Mouse (Mus musculus) hindbrain, embryonic 16.5 days (tissue): ENCODE results near the gene Slc22a21. TPM values are rescaled to one million over a fixed set of nuclear protein-coding genes. Genes with fewer than 3 reads are reported as not detected.
A peak's percentile ranks its signal among the peaks of the same experiment; 100 is the strongest.
"Not testable (repeated sequence)": the region's sequence is repeated elsewhere in the genome, so short reads cannot be mapped to it uniquely, and the experiment has no call there.

Source experiments
- ATAC-seq: fragments of 200-750 bp; cut with Nextera tagmentation; 2 replicates; pipeline ENCODE4 v1.8.0; 2017; ENCODE audit warnings: moderate TSS enrichment, moderate library complexity
- H3K27ac ChIP-seq: fragments of 300-500 bp; sonication (generic); 2 replicates; pipeline ENCODE4 v1.5.1; 2014; ENCODE audit warnings: low read depth, mild to moderate bottlenecking, control low read depth, low read length, moderate library complexity
- H3K27me3 ChIP-seq: fragments of 300-500 bp; sonication (generic); replicated peaks from 2 replicates; pipeline ENCODE4 v1.6.1; 2014; ENCODE audit warnings: low read length; ENCODE audit not compliant: control insufficient read depth, insufficient read depth
- H3K36me3 ChIP-seq: fragments of 300-500 bp; sonication (generic); 2 replicates; pipeline ENCODE4 v1.6.1; 2014; ENCODE audit warnings: mild to moderate bottlenecking, low read length, moderate library complexity, mixed read lengths; ENCODE audit not compliant: control insufficient read depth, insufficient read depth
- H3K4me1 ChIP-seq: fragments of 300-500 bp; sonication (generic); 2 replicates; pipeline ENCODE4 v1.6.1; 2014; ENCODE audit warnings: low read depth, low read length; ENCODE audit not compliant: control insufficient read depth, insufficient read depth
- H3K4me2 ChIP-seq: fragments of 300-500 bp; sonication (generic); 2 replicates; pipeline ENCODE4 v1.6.1; 2014; ENCODE audit warnings: mild to moderate bottlenecking, low read length, control low read depth, moderate library complexity
- H3K4me3 ChIP-seq: fragments of 300-500 bp; sonication (generic); 2 replicates; pipeline ENCODE4 v1.5.1; 2014; ENCODE audit warnings: mild to moderate bottlenecking, low read length, control low read depth, moderate library complexity
- H3K9ac ChIP-seq: fragments of 300-500 bp; sonication (generic); 2 replicates; pipeline ENCODE4 v1.6.1; 2014; ENCODE audit warnings: low read depth, mild to moderate bottlenecking, control low read depth, low read length, moderate library complexity
- H3K9me3 ChIP-seq: fragments of 300-500 bp; sonication (generic); 2 replicates; pipeline ENCODE4 v1.6.1; 2014; ENCODE audit warnings: mild to moderate bottlenecking, low read length, moderate library complexity; ENCODE audit not compliant: control insufficient read depth
- WGBS: fragments of 180-500 bp; shearing (Covaris S2); extraction: QIAGEN DNeasy Blood & Tissue Kit; methylation state at CpG from one replicate; pipeline ENCODE4 v1.1.7; 2014; 5-methylcytosine and 5-hydroxymethylcytosine counted together
- polyA plus RNA-seq: library from polyadenylated mRNA; unstranded; fragments of >200 nt; fragmentation: Nextera tagmentation; extraction: Ambion mirVana; gene quantifications from 2 replicates; pipeline ENCODE4 v1.2.1, GENCODE M21; 2015

Gene Slc22a21
- polyA plus RNA-seq, 1 experiment from 2014 or later = 5.1 TPM

DNA sequence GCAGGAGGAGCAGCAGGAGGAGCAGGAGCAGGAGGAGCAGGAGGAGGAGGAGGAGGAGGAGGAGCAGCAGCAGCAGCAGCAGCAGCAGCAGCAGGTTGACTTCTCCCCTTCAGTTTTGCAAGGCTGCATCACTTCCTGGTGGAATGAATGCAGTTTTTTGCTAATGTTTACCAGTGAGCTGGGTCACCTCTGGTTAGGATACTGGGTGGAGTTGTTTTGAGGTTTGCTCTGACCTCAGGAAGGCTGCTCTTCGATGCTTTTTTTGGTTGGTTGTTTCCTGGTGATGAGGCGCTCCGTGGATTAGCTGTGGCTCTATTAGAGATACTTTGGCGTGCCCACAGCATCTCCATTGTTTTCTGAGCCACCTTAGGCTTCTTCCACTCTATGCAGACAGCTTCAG is 37.5 kb upstream of the Slc22a21 start:
- 78% methylated on average over 4 of the region's 4 CpGs for WGBS
- Histone ChIP-seq H3K4me1 (no peaks in the 10 kb centered on the region), H3K36me3 (no peaks in the 10 kb centered on the region), H3K27ac (no peak overlapping the region), H3K27me3 (no peaks in the 10 kb centered on the region), H3K9me3 (no peaks in the 10 kb centered on the region), H3K9ac (no peak overlapping the region), H3K4me3 (no peak overlapping the region), H3K4me2 (no peak overlapping the region)
- ATAC-seq = no peak

DNA sequence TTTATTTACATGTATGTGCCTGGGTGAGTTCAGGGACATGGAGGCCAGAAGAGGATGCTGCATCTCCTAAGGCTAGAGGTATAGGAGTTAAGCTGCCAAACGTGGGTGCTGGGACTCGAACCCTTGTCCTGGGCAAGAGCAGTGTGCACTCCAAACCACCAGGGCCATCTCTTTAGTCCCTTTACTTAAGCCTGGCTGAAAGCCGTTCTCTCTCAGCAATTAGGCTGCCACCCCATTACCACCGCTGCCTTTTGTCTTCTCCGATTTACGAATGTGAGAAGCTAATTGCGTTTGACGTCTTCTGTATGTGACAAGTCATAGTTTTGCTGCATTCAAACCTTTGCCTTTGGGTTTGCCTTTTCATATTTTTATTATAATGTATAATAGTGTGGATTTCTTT is 35.9 kb upstream of the Slc22a21 start:
- H3K36me3 ChIP-seq = no peaks in the 10 kb centered on the region
- H3K27me3 ChIP-seq = no peaks in the 10 kb centered on the region
- H3K4me1 ChIP-seq = no peaks in the 10 kb centered on the region
- no peak overlapping the region for H3K4me2 ChIP-seq
- no peak overlapping the region for H3K4me3 ChIP-seq
- no peak for ATAC-seq
- WGBS = 61% methylated on average over 8 of the region's 8 CpGs
- H3K9ac ChIP-seq = no peak overlapping the region
- H3K27ac ChIP-seq = no peak overlapping the region
- no peaks in the 10 kb centered on the region for H3K9me3 ChIP-seq

DNA sequence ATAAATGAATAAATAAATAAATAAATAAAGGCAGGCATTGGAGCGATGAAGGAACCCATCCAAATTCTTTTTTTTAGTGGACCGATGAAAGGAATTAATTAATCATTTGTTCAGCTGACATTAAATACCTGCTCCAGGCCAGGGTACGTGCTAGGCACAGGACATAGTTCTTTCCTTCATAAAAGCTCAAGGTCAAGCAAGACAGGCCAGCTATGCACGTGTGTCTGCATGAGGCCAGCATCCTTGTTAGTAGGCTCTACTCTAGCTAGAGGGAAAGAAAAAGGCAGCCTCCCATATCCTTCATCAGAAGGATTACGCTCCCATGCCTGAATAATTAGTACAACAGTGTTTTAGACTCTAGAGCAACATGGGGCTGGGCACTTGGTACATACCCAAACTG is 32.8 kb upstream of the Slc22a21 start:
- 88% methylated on average over 5 of the region's 5 CpGs for WGBS
- no peaks in the 10 kb centered on the region for H3K36me3 ChIP-seq
- H3K4me2 ChIP-seq = no peak overlapping the region
- no peak overlapping the region for H3K4me3 ChIP-seq
- no peaks in the 10 kb centered on the region for H3K27me3 ChIP-seq
- no peak overlapping the region for H3K9ac ChIP-seq
- H3K9me3 ChIP-seq = no peaks in the 10 kb centered on the region
- H3K4me1 ChIP-seq = no peaks in the 10 kb centered on the region
- no peak for ATAC-seq
- no peak overlapping the region for H3K27ac ChIP-seq

DNA sequence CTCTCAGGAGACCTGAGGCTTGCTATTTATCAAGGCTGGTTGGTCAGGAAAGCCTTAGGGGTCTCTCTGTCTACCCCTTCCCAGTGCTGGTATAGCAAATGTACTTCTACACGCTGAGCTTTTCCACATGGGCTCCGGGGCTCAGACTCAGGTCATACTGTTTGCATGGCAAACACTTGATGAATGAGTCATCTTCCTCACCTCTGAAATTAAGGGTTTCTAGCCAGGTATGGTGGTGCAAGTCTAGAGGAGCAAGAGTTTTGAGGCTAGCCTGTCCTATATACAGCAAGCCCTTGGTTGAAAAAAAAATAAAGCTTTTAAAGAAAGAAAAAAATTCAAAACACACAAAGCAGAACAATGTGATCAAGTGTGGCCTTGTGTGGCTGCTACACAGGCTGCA is 31.1 kb upstream of the Slc22a21 start:
- no peak overlapping the region for H3K4me2 ChIP-seq
- H3K36me3 ChIP-seq = no peaks in the 10 kb centered on the region
- H3K27ac ChIP-seq = no peak overlapping the region
- no peak overlapping the region for H3K4me3 ChIP-seq
- peaks cover 2% of the 10 kb centered on the region; the same call in 1 of the 2 replicates for H3K4me1 ChIP-seq
- WGBS = 88% methylated on average over 2 of the region's 2 CpGs
- ATAC-seq = no peak
- no peaks in the 10 kb centered on the region for H3K9me3 ChIP-seq
- no peaks in the 10 kb centered on the region for H3K27me3 ChIP-seq
- no peak overlapping the region for H3K9ac ChIP-seq

DNA sequence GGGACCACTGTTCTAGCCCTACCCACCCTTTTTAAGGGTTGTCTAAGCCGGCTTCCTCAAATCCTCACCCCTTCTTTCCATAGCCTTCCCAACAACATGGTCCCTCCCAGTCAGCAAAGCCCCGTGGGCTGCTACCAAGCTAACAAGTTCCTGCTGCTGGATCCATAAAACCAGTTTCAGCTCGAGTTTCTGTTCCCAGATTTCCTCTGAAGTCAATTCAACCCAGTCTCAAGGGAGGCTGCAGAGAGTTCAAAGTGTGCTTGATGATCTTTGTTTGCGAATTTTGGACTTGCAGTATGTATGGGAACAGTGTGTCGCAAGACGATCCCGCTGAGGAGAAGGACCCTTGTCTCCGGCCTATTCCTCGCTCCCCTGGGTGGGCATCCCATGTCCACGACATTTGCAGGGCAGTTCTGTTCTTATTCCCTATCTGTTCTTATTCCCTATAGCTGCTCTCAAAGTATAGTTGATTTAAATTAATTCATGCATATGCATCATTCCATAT is 28.3 kb upstream of the Slc22a21 start:
- ATAC-seq = no peak
- no peak overlapping the region for H3K9ac ChIP-seq
- WGBS = 80% methylated on average over 10 of the region's 10 CpGs

DNA sequence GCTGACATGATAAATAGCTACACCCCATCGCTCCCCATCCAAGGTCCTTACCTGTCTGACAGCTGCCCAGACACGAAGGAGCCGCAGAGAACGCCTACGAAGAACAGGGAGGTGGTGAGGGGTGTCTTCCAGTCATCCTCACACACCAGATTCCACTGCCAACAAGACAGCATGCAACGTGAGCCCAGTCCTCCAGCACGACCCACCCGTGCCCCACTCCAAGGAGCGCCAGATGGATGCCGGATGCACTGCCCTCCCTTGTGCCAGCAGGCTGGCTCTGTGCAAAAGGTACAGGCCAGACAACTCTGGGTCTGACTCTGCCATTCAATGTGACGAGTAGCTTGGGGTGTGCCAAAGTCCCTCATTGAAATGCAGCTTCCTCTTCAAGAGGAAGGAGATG is 27.6 kb upstream of the Slc22a21 start:
- 78% methylated on average over 11 of the region's 11 CpGs for WGBS
- Histone ChIP-seq H3K27ac (no peak overlapping the region), H3K9me3 (no peaks in the 10 kb centered on the region), H3K4me1 (peaks cover 2% of the 10 kb centered on the region; the same call in 1 of the 2 replicates), H3K4me2 (no peak overlapping the region), H3K4me3 (no peak overlapping the region), H3K9ac (no peak overlapping the region), H3K36me3 (no peaks in the 10 kb centered on the region), H3K27me3 (no peaks in the 10 kb centered on the region)
- peak; percentile 63; the same call in 1 of the 2 replicates for ATAC-seq

More for the DNA sequence above, 28.3 kb upstream of the Slc22a21 start:
- Histone ChIP-seq H3K4me2 (no peak overlapping the region), H3K9me3 (no peaks in the 10 kb centered on the region), H3K4me1 (peaks cover 2% of the 10 kb centered on the region; the same call in 1 of the 2 replicates), H3K36me3 (no peaks in the 10 kb centered on the region), H3K27ac (no peak overlapping the region), H3K4me3 (no peak overlapping the region), H3K27me3 (no peaks in the 10 kb centered on the region)

DNA sequence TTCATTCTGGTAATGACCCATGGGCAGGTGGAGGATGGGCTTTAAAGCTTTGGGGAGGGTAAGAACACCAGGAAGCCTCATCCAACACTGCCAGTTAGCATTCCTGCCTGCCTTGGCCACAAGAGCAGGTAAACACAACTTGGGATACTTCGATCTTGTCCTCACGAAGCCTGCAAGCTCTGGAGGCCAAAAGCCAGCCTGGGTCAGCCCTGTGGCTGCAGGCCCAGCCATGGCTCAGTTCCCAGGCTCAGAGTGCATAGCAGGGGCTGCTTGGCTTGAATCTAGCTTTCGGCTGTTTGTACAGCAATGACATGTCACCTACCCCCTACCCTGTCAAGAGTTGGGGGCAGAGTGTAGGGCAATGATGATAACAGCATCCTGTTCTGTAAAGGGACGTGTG is 26.8 kb upstream of the Slc22a21 start:
- 75% methylated on average over 4 of the region's 4 CpGs for WGBS
- no peak for ATAC-seq

DNA sequence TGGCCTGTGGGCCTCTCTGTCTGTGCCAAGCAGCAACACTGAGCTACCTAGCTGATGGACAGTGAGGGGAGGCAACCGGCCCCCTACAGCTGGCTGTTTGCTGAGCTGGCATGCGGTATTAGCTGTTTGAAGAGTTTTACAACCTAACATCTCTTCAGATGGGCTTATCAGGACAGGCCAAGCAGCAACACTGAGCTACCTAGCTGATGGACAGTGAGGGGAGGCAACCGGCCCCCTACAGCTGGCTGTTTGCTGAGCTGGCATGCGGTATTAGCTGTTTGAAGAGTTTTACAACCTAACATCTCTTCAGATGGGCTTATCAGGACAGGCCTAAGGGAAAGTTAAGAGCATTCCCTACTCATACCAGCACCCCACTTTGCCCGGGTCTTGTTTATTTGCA is 26.2 kb upstream of the Slc22a21 start:
- H3K4me1 ChIP-seq, H3K4me2 ChIP-seq, H3K9ac ChIP-seq, H3K4me3 ChIP-seq, H3K27ac ChIP-seq, ATAC-seq, H3K36me3 ChIP-seq, H3K27me3 ChIP-seq, H3K9me3 ChIP-seq: not testable (repeated sequence)
- WGBS = 68% methylated on average over 5 of the region's 5 CpGs

More for the DNA sequence above, 26.8 kb upstream of the Slc22a21 start:
- H3K4me2 ChIP-seq = no peak overlapping the region
- no peak overlapping the region for H3K9ac ChIP-seq
- no peaks in the 10 kb centered on the region for H3K9me3 ChIP-seq
- no peak overlapping the region for H3K4me3 ChIP-seq
- H3K36me3 ChIP-seq = no peaks in the 10 kb centered on the region
- H3K27me3 ChIP-seq = no peaks in the 10 kb centered on the region
- H3K4me1 ChIP-seq = peaks cover 2% of the 10 kb centered on the region; the same call in 1 of the 2 replicates
- no peak overlapping the region for H3K27ac ChIP-seq

DNA sequence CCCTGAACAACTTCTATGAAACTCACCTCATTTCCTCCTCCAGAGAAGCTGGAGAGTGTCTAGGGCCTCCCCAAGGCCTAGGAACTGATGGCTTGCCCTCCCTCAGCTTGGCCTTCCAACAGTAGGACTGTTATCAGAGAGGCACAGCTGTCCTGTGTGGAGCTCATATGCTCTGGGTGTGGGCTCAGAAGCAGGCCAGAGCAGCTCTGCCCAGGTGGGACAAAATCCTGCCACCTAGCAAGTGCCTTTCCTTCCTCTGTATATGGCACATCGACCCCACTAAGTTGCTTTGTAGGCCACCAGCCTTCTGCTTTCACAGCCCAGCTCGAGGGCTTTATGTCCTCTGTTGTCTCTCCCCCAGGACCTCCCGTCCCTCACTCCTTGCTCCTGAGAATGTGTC is 24.6 kb upstream of the Slc22a21 start:
- Histone ChIP-seq H3K27me3 (no peaks in the 10 kb centered on the region), H3K4me3 (no peak overlapping the region), H3K27ac (no peak overlapping the region), H3K9ac (no peak overlapping the region), H3K4me1 (peaks cover 2% of the 10 kb centered on the region; the same call in 1 of the 2 replicates), H3K9me3 (no peaks in the 10 kb centered on the region), H3K36me3 (no peaks in the 10 kb centered on the region), H3K4me2 (no peak overlapping the region)
- 81% methylated on average over 3 of the region's 3 CpGs for WGBS
- no peak for ATAC-seq

DNA sequence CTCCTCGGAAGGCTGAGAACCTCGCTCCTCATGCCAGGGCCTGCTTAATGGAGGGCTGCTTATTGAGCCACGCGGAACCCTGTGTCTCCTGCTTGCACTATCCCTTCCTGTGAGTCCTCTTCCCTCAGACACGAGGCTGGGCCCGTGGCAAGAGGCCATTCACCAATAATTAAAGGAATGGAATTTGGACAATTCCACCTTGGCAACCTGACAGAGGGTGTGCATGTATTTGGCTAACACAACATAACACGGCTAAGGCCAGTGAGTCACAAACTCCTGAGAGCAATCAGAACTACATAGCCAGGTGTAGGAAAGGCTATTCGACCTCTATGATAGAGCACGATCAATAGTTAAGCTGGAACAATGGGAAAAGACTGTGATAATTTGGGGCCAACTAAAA is 24.1 kb upstream of the Slc22a21 start:
- 83% methylated on average over 9 of the region's 9 CpGs for WGBS
- no peaks in the 10 kb centered on the region for H3K27me3 ChIP-seq
- no peak overlapping the region for H3K27ac ChIP-seq
- ATAC-seq = no peak
- no peaks in the 10 kb centered on the region for H3K36me3 ChIP-seq
- no peak overlapping the region for H3K4me2 ChIP-seq
- H3K4me1 ChIP-seq = peaks cover 2% of the 10 kb centered on the region; the same call in 1 of the 2 replicates
- no peak overlapping the region for H3K4me3 ChIP-seq
- H3K9ac ChIP-seq = no peak overlapping the region
- no peaks in the 10 kb centered on the region for H3K9me3 ChIP-seq
